Mouse (Mus musculus): ENCODE results near the gene Snx8.

Snx8 gene

GRCm38 (mm10) chr5:140346050-140346449 lies 43.0 kb downstream of the Snx8 start:
- no peak for DNase-seq (ENCODE audit: low spot score)

- DNase-seq (ENCODE audit: low spot score), result no peak
These were observed 43.8 kb downstream of the Snx8 start for GRCm38 (mm10) chr5:140345244-140345643.

- DNase-seq (ENCODE audit: low spot score), result no peak
These were observed 46.2 kb downstream of the Snx8 start for GRCm38 (mm10) chr5:140342880-140343279.

GRCm38 (mm10) chr5:140339836-140340235 lies 49.2 kb downstream of the Snx8 start:
- no peak for DNase-seq (ENCODE audit: low spot score)

- DNase-seq (ENCODE audit: low spot score), result no peak
These were observed 50.3 kb downstream of the Snx8 start for GRCm38 (mm10) chr5:140338779-140339178.

GRCm38 (mm10) chr5:140336680-140337079 lies 52.4 kb downstream of the Snx8 start:
- no peak for DNase-seq (ENCODE audit: low spot score)

- no peak for DNase-seq (ENCODE audit: low spot score)
These were observed 55.4 kb downstream of the Snx8 start for GRCm38 (mm10) chr5:140333631-140334030.

GRCm38 (mm10) chr5:140332519-140332918 lies 56.5 kb downstream of the Snx8 start:
- no peak for DNase-seq (ENCODE audit: low spot score)

- DNase-seq (ENCODE audit: low spot score), result peak; percentile 81
These were observed 57.2 kb downstream of the Snx8 start, which contains the start of gene Mrm2 for GRCm38 (mm10) chr5:140331615-140332512. Gene Mrm2, minus strand, starts transcription at chr5:140331898.

- DNase-seq (ENCODE audit: low spot score), result peak; percentile 55
These were observed 65.0 kb downstream of the Snx8 start for GRCm38 (mm10) chr5:140324058-140324457.

GRCm38 (mm10) chr5:140321756-140322575 lies 67.1 kb downstream of the Snx8 start:
- DNase-seq (ENCODE audit: low spot score), result peak; percentile 56

- DNase-seq (ENCODE audit: low spot score), result peak; percentile 98
These were observed 67.9 kb downstream of the Snx8 start, which contains the start of the genes Mad1l1 and Nudt1 for GRCm38 (mm10) chr5:140321042-140321755. Gene Mad1l1, minus strand, starts transcription at chr5:140321552. Gene Nudt1, plus strand, starts transcription at chr5:140321656.

GRCm38 (mm10) chr5:140316716-140317115 lies 72.3 kb downstream of the Snx8 start:
- DNase-seq (ENCODE audit: low spot score), result no peak

GRCm38 (mm10) chr5:140307602-140308001 lies 81.5 kb downstream of the Snx8 start:
- DNase-seq (ENCODE audit: low spot score), result no peak

GRCm38 (mm10) chr5:140306016-140306415 lies 83.0 kb downstream of the Snx8 start:
- DNase-seq (ENCODE audit: low spot score), result no peak

GRCm38 (mm10) chr5:140298291-140298690 lies 90.8 kb downstream of the Snx8 start:
- DNase-seq (ENCODE audit: low spot score), result no peak

- DNase-seq (ENCODE audit: low spot score), result peak; percentile 44
These were observed 96.9 kb downstream of the Snx8 start for GRCm38 (mm10) chr5:140292152-140292551.
